Mouse (Mus musculus): ENCODE measurements around the gene Npas3. TPM values are rescaled to one million over a fixed set of nuclear protein-coding genes. Genes with fewer than 3 reads are reported as not detected.
A peak's percentile ranks its signal among the peaks of the same experiment; 100 is the strongest.

The Npas3 gene
- polyA plus RNA-seq, 1 experiment from 2014 or later, result 26.2 TPM

DNA sequence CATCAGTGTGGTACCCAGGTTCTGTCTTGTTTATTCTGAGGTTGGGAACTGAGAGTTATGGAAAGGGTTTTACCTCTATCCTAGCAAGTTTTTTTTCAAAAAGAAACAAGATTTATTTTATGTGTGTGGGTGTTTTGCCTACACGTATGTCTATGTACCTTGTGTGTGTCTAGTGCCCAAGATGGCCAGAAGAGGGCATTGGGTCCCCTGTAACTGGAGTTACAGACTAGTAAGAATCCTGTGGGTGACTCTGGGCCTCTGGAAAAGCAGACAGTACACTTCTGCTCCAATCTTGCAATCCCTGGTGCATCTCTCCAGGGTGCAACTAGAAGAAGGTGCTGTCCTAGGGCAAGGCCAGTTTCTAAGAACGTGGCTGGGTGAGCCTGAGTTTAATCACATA is 848.0 kb downstream of the Npas3 start:
- no peaks in the 10 kb centered on the region for H3K27me3 ChIP-seq
- H3K4me1 ChIP-seq, result 0 out of 2 replicates have a peak, but pooled peaks cover 3% of the 10 kb centered on the region
- ATAC-seq (ENCODE audit: low FRiP score), result no peak
- H3K9me3 ChIP-seq (replicated peaks), result no peaks in the 10 kb centered on the region
- WGBS, result 72% methylated on average over 2 of the region's 2 CpGs
- H3K9ac ChIP-seq, result no peak overlapping the region
- H3K4me3 ChIP-seq, result no peak overlapping the region
- no peak overlapping the region for H3K4me2 ChIP-seq (replicated peaks)
- no peaks in the 10 kb centered on the region for H3K36me3 ChIP-seq
- no peak overlapping the region for H3K27ac ChIP-seq

GRCm38 (mm10) chr12:54098136-54098535 is 849.7 kb downstream of the Npas3 start:
- Histone ChIP-seq H3K4me2 (replicated peaks) (no peak overlapping the region), H3K4me1 (0 out of 2 replicates have a peak, but pooled peaks cover 3% of the 10 kb centered on the region), H3K27me3 (no peaks in the 10 kb centered on the region), H3K36me3 (no peaks in the 10 kb centered on the region), H3K4me3 (no peak overlapping the region), H3K9ac (no peak overlapping the region), H3K9me3 (replicated peaks) (no peaks in the 10 kb centered on the region), H3K27ac (no peak overlapping the region)
- no peak for ATAC-seq (ENCODE audit: low FRiP score)
- WGBS, result 71% methylated on average over 6 of the region's 6 CpGs

DNA sequence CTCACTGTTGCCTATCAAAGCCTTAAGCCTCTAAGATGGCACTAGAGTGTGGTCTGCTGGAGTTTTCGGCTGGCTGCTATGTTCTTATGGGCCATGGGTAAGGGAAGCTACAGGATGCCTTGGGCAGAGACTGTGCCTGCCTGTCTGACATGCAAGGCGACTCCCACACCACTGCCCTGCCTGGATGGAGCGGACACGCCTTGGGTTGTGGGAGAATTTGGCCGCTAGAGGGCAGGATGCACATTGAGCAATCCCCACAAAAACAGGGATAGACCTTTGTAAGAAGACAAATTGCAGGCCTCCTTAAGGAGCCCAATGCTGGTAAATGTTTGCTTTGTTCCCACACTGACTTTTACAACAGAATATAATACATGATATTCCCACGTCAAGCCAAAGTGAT is 850.3 kb downstream of the Npas3 start:
- Histone ChIP-seq H3K4me2 (replicated peaks) (no peak overlapping the region), H3K4me1 (0 out of 2 replicates have a peak, but pooled peaks cover 3% of the 10 kb centered on the region), H3K9me3 (replicated peaks) (no peaks in the 10 kb centered on the region), H3K4me3 (no peak overlapping the region), H3K27ac (no peak overlapping the region), H3K27me3 (no peaks in the 10 kb centered on the region), H3K36me3 (no peaks in the 10 kb centered on the region), H3K9ac (no peak overlapping the region)
- 15% methylated on average over 6 of the region's 6 CpGs for WGBS
- 0 out of 2 replicates have a peak, but pooled peaks have one; percentile 56 for ATAC-seq (ENCODE audit: low FRiP score)

DNA sequence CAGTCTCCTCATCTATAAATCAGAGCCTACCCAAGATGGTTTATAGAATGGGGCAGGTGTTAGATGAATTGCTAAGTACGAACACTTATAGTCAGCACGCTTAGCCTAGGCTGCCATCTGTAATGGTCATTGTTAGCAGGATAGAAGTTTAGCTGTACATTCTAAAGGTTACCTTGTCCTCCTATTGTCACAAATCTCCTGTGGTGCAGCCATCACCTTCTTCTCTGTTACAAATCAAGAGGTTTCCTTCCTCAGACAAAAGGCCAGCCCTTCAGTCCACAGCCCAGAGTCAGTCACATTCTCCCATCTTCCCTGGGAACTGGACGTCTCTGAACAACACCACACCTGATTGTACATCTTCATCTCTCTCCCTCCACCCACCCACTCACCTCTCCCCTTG is 851.0 kb downstream of the Npas3 start:
- ATAC-seq (ENCODE audit: low FRiP score), result no peak
- Histone ChIP-seq H3K9ac (no peak overlapping the region), H3K4me2 (replicated peaks) (no peak overlapping the region), H3K36me3 (no peaks in the 10 kb centered on the region), H3K4me1 (no peaks in the 10 kb centered on the region), H3K27me3 (no peaks in the 10 kb centered on the region), H3K4me3 (no peak overlapping the region), H3K9me3 (replicated peaks) (no peaks in the 10 kb centered on the region), H3K27ac (no peak overlapping the region)
- WGBS, result 96% methylated on average over 3 of the region's 3 CpGs

DNA sequence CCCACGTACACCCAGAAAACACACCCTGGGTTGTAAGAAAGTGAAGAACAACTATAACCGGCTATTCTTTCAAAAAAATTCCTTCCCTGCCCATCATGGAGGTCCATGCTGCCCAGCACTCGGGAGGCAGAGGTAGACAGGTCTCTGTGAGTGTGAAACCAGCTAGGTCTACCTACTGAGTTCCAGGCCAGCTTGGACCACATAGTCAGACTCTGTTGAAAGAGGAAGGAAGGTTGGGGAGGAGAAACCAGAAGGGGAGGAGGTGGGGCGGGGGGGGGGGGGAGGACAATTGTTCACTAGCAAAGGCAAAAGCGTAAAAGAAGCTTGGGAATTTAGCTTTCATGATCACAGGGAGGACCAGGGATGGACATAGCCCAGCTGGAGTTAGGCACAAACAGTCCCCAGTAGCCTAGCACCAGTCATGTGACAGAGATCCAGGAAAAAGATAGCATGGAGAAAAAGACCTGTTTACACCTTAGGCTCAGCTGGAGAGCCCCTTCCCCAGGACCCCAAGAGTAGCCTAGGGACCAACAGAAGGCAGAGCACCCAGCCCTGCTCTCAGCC is 852.9 kb downstream of the Npas3 start:
- Histone ChIP-seq H3K4me3 (no peak overlapping the region), H3K4me2 (replicated peaks) (no peak overlapping the region), H3K27me3 (no peaks in the 10 kb centered on the region), H3K4me1 (no peaks in the 10 kb centered on the region), H3K27ac (no peak overlapping the region), H3K36me3 (no peaks in the 10 kb centered on the region), H3K9me3 (replicated peaks) (no peaks in the 10 kb centered on the region), H3K9ac (no peak overlapping the region)
- 66% methylated on average over 5 of the region's 5 CpGs for WGBS
- no peak for ATAC-seq (ENCODE audit: low FRiP score)

GRCm38 (mm10) chr12:54102500-54102899 is 854.0 kb downstream of the Npas3 start:
- Histone ChIP-seq H3K4me2 (replicated peaks) (no peak overlapping the region), H3K27ac (no peak overlapping the region), H3K4me3 (no peak overlapping the region), H3K36me3 (no peaks in the 10 kb centered on the region), H3K27me3 (no peaks in the 10 kb centered on the region), H3K4me1 (no peaks in the 10 kb centered on the region), H3K9ac (no peak overlapping the region), H3K9me3 (replicated peaks) (no peaks in the 10 kb centered on the region)
- 65% methylated on average over 6 of the region's 6 CpGs for WGBS
- no peak for ATAC-seq (ENCODE audit: low FRiP score)

GRCm38 (mm10) chr12:54105531-54105930 is 857.1 kb downstream of the Npas3 start:
- H3K4me2 ChIP-seq (replicated peaks), result no peak overlapping the region
- no peaks in the 10 kb centered on the region for H3K9me3 ChIP-seq (replicated peaks)
- no peak overlapping the region for H3K4me3 ChIP-seq
- 67% methylated on average over 5 of the region's 5 CpGs for WGBS
- H3K27ac ChIP-seq, result no peak overlapping the region
- H3K27me3 ChIP-seq, result no peaks in the 10 kb centered on the region
- H3K36me3 ChIP-seq, result no peaks in the 10 kb centered on the region
- H3K4me1 ChIP-seq, result no peaks in the 10 kb centered on the region; the same call in 1 of the 2 replicates
- H3K9ac ChIP-seq, result no peak overlapping the region
- no peak for ATAC-seq (ENCODE audit: low FRiP score)

- Histone ChIP-seq H3K9me3 (replicated peaks) (no peaks in the 10 kb centered on the region), H3K27ac (no peak overlapping the region), H3K27me3 (no peaks in the 10 kb centered on the region), H3K9ac (no peak overlapping the region), H3K4me2 (replicated peaks) (no peak overlapping the region), H3K36me3 (no peaks in the 10 kb centered on the region), H3K4me1 (no peaks in the 10 kb centered on the region; the same call in 1 of the 2 replicates), H3K4me3 (no peak overlapping the region)
- WGBS, result 87% methylated on average over 3 of the region's 3 CpGs
- no peak for ATAC-seq (ENCODE audit: low FRiP score)
Measured at GRCm38 (mm10) chr12:54105946-54106345, 857.5 kb downstream of the Npas3 start.

DNA sequence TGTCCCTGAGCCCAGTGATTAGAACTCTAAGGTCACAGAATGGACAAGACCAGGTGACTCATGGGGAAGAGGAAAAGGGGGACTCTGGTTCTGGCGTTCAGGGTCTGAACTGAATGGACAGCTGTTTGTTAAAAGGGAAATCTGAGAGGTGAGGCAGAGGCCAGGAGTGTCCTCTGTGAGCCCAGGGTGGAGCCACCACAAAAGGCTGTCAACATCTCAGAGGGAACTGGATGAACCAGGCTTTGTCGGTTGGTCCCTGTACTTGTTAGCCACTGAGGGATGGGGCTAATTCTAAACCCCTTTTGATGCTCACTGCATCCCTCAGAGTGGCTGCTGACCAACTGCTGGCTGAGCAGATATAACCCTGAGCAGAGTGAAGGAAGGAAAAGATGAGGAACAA is 861.9 kb downstream of the Npas3 start:
- no peak overlapping the region for H3K27ac ChIP-seq
- no peak overlapping the region for H3K9ac ChIP-seq
- no peaks in the 10 kb centered on the region for H3K27me3 ChIP-seq
- WGBS, result 44% methylated on average over 2 of the region's 2 CpGs
- H3K36me3 ChIP-seq, result no peaks in the 10 kb centered on the region
- no peak overlapping the region for H3K4me3 ChIP-seq
- no peaks in the 10 kb centered on the region for H3K9me3 ChIP-seq (replicated peaks)
- no peak for ATAC-seq (ENCODE audit: low FRiP score)
- H3K4me1 ChIP-seq, result no peaks in the 10 kb centered on the region; the same call in 1 of the 2 replicates
- H3K4me2 ChIP-seq (replicated peaks), result no peak overlapping the region

- no peak overlapping the region for H3K4me3 ChIP-seq
- H3K9ac ChIP-seq, result no peak overlapping the region
- no peaks in the 10 kb centered on the region; the same call in 1 of the 2 replicates for H3K4me1 ChIP-seq
- 39% methylated on average over 3 of the region's 3 CpGs for WGBS
- no peak overlapping the region for H3K4me2 ChIP-seq (replicated peaks)
- ATAC-seq (ENCODE audit: low FRiP score), result no peak
- H3K9me3 ChIP-seq (replicated peaks), result no peaks in the 10 kb centered on the region
- H3K27me3 ChIP-seq, result no peaks in the 10 kb centered on the region
- no peak overlapping the region for H3K27ac ChIP-seq
- H3K36me3 ChIP-seq, result no peaks in the 10 kb centered on the region
Measured at GRCm38 (mm10) chr12:54110930-54111329, 862.5 kb downstream of the Npas3 start.

DNA sequence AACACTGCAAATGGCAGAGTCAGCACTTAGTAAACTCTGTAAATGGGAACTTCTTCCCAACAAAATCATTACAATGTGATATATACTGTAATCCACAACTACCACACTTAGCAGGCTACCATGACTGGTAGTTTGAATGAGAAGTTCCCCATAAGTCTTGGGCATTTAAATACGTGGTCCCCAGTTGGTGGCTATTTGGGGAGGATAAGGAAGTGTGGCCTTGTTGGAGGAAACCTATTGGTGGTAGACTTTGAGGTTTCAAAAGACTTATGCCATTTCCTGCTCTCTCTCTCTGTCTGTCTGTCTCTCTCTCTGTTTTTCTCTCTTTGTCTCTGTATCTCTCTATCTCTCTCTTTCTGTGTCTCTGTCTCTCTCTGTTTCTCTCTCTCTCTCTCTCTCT is 871.9 kb downstream of the Npas3 start:
- no peak overlapping the region for H3K4me2 ChIP-seq (replicated peaks)
- H3K4me3 ChIP-seq, result no peak overlapping the region
- no peak overlapping the region for H3K9ac ChIP-seq
- no peaks in the 10 kb centered on the region for H3K27me3 ChIP-seq
- no peak for ATAC-seq (ENCODE audit: low FRiP score)
- H3K4me1 ChIP-seq, result no peaks in the 10 kb centered on the region
- H3K9me3 ChIP-seq (replicated peaks), result no peaks in the 10 kb centered on the region
- WGBS, result 89% methylated on average over 1 of the region's 1 CpGs
- H3K27ac ChIP-seq, result no peak overlapping the region
- H3K36me3 ChIP-seq, result no peaks in the 10 kb centered on the region

DNA sequence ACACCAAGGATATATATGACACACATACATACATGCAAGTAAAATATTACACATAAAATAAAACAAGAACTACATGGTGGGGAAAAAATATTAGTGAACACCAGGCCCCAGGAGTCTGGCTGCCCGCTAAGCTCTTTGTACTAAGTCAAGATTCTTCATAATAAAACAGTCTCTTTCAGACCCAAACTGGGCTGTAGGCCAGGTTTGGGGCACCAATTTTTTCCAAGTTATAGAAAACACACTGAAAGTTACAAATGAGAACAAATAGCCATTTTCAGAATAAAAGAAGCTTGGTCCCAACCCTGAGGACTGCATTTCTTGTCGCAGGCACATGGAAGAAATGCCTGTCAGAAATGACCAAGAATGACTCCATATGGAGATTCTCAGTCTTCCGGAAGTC is 872.8 kb downstream of the Npas3 start:
- Histone ChIP-seq H3K27ac (no peak overlapping the region), H3K9ac (no peak overlapping the region), H3K36me3 (no peaks in the 10 kb centered on the region), H3K27me3 (no peaks in the 10 kb centered on the region), H3K9me3 (replicated peaks) (no peaks in the 10 kb centered on the region), H3K4me3 (no peak overlapping the region), H3K4me2 (replicated peaks) (no peak overlapping the region), H3K4me1 (no peaks in the 10 kb centered on the region)
- 75% methylated on average over 3 of the region's 3 CpGs for WGBS
- no peak for ATAC-seq (ENCODE audit: low FRiP score)

Data from hindbrain, embryonic 12.5 days (tissue).